Mouse (Mus musculus): ENCODE measurements at regions not wholly inside any gene's neighbourhood (a gene's known extent, or its start where the extent isn't known, plus 50 kb on each side); places are given as distances from the start of the nearest gene placed in this dataset.

GRCm38 (mm10) chr13:69971281-69972057 lies 169.3 kb downstream of the Med10 start:
- TF ChIP-seq POLR2A (IDR thresholded peaks at IDR 0.05; ENCODE audit: control insufficient read depth, low read depth, low read length) (no peak), CTCF (IDR thresholded peaks at IDR 0.05; ENCODE audit: control insufficient read depth, insufficient read depth, insufficient replicate concordance, low read depth, low read length) (no peak)
